Mouse (Mus musculus) stomach, embryonic 16.5 days (tissue): ENCODE measurements around the gene Klrc1. TPM values are rescaled to one million over a fixed set of nuclear protein-coding genes. Genes with fewer than 3 reads are reported as not detected.
A peak's percentile ranks its signal among the peaks of the same experiment; 100 is the strongest.
"Not testable (repeated sequence)": the region's sequence is repeated elsewhere in the genome, so short reads cannot be mapped to it uniquely, and the experiment has no call there.

ENCODE experiments used
- ATAC-seq: fragments of 200-750 bp; cut with Nextera tagmentation; 2 replicates; pipeline ENCODE4 v1.8.0; 2017; ENCODE audit warnings: moderate number of reproducible peaks, moderate TSS enrichment; ENCODE audit not compliant: insufficient read depth, low FRiP score
- H3K27ac ChIP-seq: fragments of 300-500 bp; sonication (generic); 2 replicates; pipeline ENCODE4 v1.5.1; 2014; ENCODE audit warnings: low read length
- H3K27me3 ChIP-seq: fragments of 300-500 bp; sonication (generic); 2 replicates; pipeline ENCODE4 v1.6.1; 2014; ENCODE audit warnings: low read length, control low read depth, mixed read lengths; ENCODE audit not compliant: control insufficient read depth, insufficient read depth
- H3K36me3 ChIP-seq: fragments of 300-500 bp; sonication (generic); 2 replicates; pipeline ENCODE4 v1.6.1; 2014; ENCODE audit warnings: low read length; ENCODE audit not compliant: control insufficient read depth, insufficient read depth
- H3K4me1 ChIP-seq: fragments of 300-500 bp; sonication (generic); 2 replicates; pipeline ENCODE4 v1.6.1; 2014; ENCODE audit warnings: low read length, control low read depth, mixed read lengths; ENCODE audit not compliant: control insufficient read depth, insufficient read depth
- H3K4me2 ChIP-seq: fragments of 300-500 bp; sonication (generic); 2 replicates; pipeline ENCODE4 v1.6.1; 2014; ENCODE audit warnings: low read depth, low read length, mixed read lengths
- H3K4me3 ChIP-seq: fragments of 300-500 bp; sonication (generic); replicated peaks from 2 replicates; pipeline ENCODE4 v1.5.1; 2014; ENCODE audit warnings: mild to moderate bottlenecking, low read length
- H3K9ac ChIP-seq: fragments of 300-500 bp; sonication (generic); 2 replicates; pipeline ENCODE4 v1.6.1; 2014; ENCODE audit warnings: low read length
- H3K9me3 ChIP-seq: fragments of 300-500 bp; sonication (generic); replicated peaks from 2 replicates; pipeline ENCODE4 v1.6.1; 2016; ENCODE audit warnings: low read length, control low read depth; ENCODE audit not compliant: control insufficient read depth
- WGBS: fragments of 180-500 bp; shearing (Covaris S2); extraction: QIAGEN DNeasy Blood & Tissue Kit; methylation state at CpG from one replicate; pipeline ENCODE4 v1.1.7; 2014; 5-methylcytosine and 5-hydroxymethylcytosine counted together
- polyA plus RNA-seq: library from polyadenylated mRNA; unstranded; fragments of >200 nt; fragmentation: Nextera tagmentation; extraction: Ambion mirVana; gene quantifications from 2 replicates; pipeline ENCODE4 v1.2.1, GENCODE M21; 2015

Klrc1 gene
- 0.10 and 0.15 TPM in 2 replicates for polyA plus RNA-seq

- Histone ChIP-seq H3K4me1 (no peaks in the 10 kb centered on the region), H3K4me3 (no peak within 1 kb of the TSS), H3K27me3 (no peaks in the 10 kb centered on the region), H3K9ac (no peak within 1 kb of the TSS), H3K9me3 (no peaks in the 10 kb centered on the region), H3K27ac (no peak within 1 kb of the TSS), H3K4me2 (no peak within 1 kb of the TSS), H3K36me3 (no peaks in the 10 kb centered on the region)
- WGBS, result 80% methylated on average over 3 of the region's 3 CpGs
- no peak for ATAC-seq
These were observed at the start of gene Klrc1 for GRCm38 (mm10) chr6:129678873-129679272. Gene Klrc1 (minus strand): TSS chr6:129678973.

DNA sequence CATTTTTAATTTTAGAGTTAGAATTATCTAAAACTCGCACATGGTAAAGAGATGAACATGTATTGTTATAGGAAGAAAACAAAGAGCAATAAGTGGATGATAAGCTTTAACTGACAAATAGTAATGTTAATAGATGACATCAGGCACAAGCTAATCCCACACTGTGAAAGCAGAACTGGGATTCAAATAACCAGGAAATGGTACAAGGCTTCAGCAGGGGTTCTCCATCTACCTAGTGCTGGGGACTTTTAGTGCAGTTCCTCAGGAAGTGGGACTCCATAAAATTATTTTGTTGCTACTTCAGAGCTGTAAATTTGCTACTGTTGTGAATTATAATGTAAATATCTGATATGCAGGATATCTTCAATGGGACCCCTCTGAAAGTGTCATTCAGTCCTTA is 48.5 kb upstream of the Klrc1 start:
- no peaks in the 10 kb centered on the region for H3K27me3 ChIP-seq
- ATAC-seq, result no peak
- no peak overlapping the region for H3K4me2 ChIP-seq
- no peaks in the 10 kb centered on the region for H3K4me1 ChIP-seq
- H3K27ac ChIP-seq, result no peak overlapping the region
- no peaks in the 10 kb centered on the region for H3K9me3 ChIP-seq
- H3K4me3 ChIP-seq, result no peak overlapping the region
- H3K9ac ChIP-seq, result no peak overlapping the region
- WGBS, result 90% methylated on average over 1 of the region's 1 CpGs
- H3K36me3 ChIP-seq, result no peaks in the 10 kb centered on the region

DNA sequence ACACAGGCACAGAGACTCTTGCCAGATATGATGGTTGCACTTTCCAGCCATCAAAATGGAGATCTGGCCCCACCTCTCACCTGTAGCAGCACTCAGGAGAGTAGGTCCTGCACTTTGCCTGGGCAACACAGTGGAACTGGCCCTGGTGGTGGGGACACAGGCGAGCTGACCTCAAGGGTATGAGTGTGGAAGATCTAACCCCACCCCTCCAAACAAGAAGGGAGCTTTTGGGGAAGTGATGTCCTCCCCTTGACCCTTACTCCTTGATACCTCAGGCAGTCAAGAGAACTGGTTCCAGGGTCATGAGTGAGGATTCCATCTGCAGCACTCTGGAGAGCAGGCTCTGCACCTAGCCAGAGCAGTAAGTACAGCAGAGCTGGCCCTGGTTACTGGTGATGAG is 42.6 kb upstream of the Klrc1 start:
- H3K9ac ChIP-seq, result no peak overlapping the region
- H3K27me3 ChIP-seq, result no peaks in the 10 kb centered on the region
- no peaks in the 10 kb centered on the region for H3K4me1 ChIP-seq
- 46% methylated on average over 1 of the region's 1 CpGs for WGBS
- no peak overlapping the region for H3K27ac ChIP-seq
- no peaks in the 10 kb centered on the region for H3K9me3 ChIP-seq
- H3K4me3 ChIP-seq, result no peak overlapping the region
- no peak overlapping the region for H3K4me2 ChIP-seq
- ATAC-seq, result no peak
- no peaks in the 10 kb centered on the region for H3K36me3 ChIP-seq

- H3K27me3 ChIP-seq, result no peaks in the 10 kb centered on the region
- H3K4me3 ChIP-seq, result no peak overlapping the region
- H3K4me1 ChIP-seq, result no peaks in the 10 kb centered on the region
- no peak overlapping the region for H3K9ac ChIP-seq
- 16% methylated on average over 3 of the region's 3 CpGs for WGBS
- H3K27ac ChIP-seq, result no peak overlapping the region
- H3K4me2 ChIP-seq, result no peak overlapping the region
- H3K9me3 ChIP-seq, result no peaks in the 10 kb centered on the region
- no peak for ATAC-seq
- H3K36me3 ChIP-seq, result no peaks in the 10 kb centered on the region
These were observed 41.7 kb upstream of the Klrc1 start for GRCm38 (mm10) chr6:129720487-129720886.

- Histone ChIP-seq H3K4me2 (no peak within 1 kb of the TSS), H3K4me3 (no peak within 1 kb of the TSS), H3K9ac (no peak within 1 kb of the TSS), H3K36me3 (no peaks in the 10 kb centered on the region), H3K27me3 (no peaks in the 10 kb centered on the region), H3K27ac (no peak within 1 kb of the TSS), H3K4me1 (no peaks in the 10 kb centered on the region), H3K9me3 (no peaks in the 10 kb centered on the region)
- WGBS, result 84% methylated on average over 4 of the region's 4 CpGs
- no peak for ATAC-seq
These were observed 38.3 kb upstream of the Klrc1 start, which contains the start of gene Klri1 for GRCm38 (mm10) chr6:129717032-129717431. Gene Klri1 (minus strand): TSS chr6:129717132.

DNA sequence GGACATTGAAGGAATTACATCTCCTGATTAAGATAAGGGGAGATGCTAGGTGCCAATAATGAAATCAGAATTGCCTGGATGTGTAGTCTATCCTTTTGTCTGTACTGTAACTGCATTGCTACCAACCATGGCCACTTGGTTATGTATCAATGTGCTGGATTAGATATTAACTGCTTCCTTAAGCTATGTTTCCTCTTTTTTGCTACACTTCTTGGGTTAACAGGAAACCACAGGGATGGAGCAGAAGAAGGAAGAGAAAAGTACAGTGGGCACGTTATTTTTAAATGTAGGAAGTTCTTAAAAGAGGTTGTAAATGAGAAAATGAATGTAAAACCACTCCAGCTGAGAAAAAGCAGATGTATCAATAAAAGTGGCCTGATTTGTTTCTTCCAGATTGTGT is 34.8 kb upstream of the Klrc1 start:
- no peak overlapping the region for H3K27ac ChIP-seq
- no peak overlapping the region for H3K4me2 ChIP-seq
- ATAC-seq, result no peak
- H3K27me3 ChIP-seq, result no peaks in the 10 kb centered on the region
- 26% methylated on average over 1 of the region's 1 CpGs for WGBS
- H3K36me3 ChIP-seq, result no peaks in the 10 kb centered on the region
- no peak overlapping the region for H3K4me3 ChIP-seq
- no peaks in the 10 kb centered on the region for H3K9me3 ChIP-seq
- H3K9ac ChIP-seq, result no peak overlapping the region
- no peaks in the 10 kb centered on the region for H3K4me1 ChIP-seq

- not testable (repeated sequence) for H3K4me2 ChIP-seq, H3K27ac ChIP-seq, H3K9ac ChIP-seq, H3K27me3 ChIP-seq, H3K4me3 ChIP-seq, H3K9me3 ChIP-seq, H3K4me1 ChIP-seq, H3K36me3 ChIP-seq, ATAC-seq
- 69% methylated on average over 10 of the region's 10 CpGs for WGBS
These were observed 12.7 kb upstream of the Klrc1 start for GRCm38 (mm10) chr6:129691436-129691835.

GRCm38 (mm10) chr6:129680379-129680778 is 1.6 kb upstream of the Klrc1 start:
- H3K4me1 ChIP-seq, result no peaks in the 10 kb centered on the region
- H3K9ac ChIP-seq, result no peak overlapping the region
- peak; percentile 74; the same call in 1 of the 2 replicates for ATAC-seq
- no peak overlapping the region for H3K4me2 ChIP-seq
- WGBS, result 59% methylated on average over 1 of the region's 1 CpGs
- H3K27me3 ChIP-seq, result no peaks in the 10 kb centered on the region
- H3K9me3 ChIP-seq, result no peaks in the 10 kb centered on the region
- H3K27ac ChIP-seq, result no peak overlapping the region
- no peaks in the 10 kb centered on the region for H3K36me3 ChIP-seq
- H3K4me3 ChIP-seq, result no peak overlapping the region

GRCm38 (mm10) chr6:129661301-129661700 is 17.5 kb downstream of the Klrc1 start:
- ATAC-seq, H3K4me3 ChIP-seq: not testable (repeated sequence)
- no CpG with 5 or more reads among the region's 3 CpGs for WGBS

GRCm38 (mm10) chr6:129660589-129660988 is 18.2 kb downstream of the Klrc1 start, which contains the start of gene Klrc2:
Gene Klrc2 (minus strand): TSS chr6:129660689.
- not testable (repeated sequence) for H3K36me3 ChIP-seq, ATAC-seq, H3K9ac ChIP-seq, H3K27ac ChIP-seq, H3K4me1 ChIP-seq, H3K9me3 ChIP-seq, H3K4me3 ChIP-seq, H3K27me3 ChIP-seq, H3K4me2 ChIP-seq
- WGBS, result 72% methylated on average over 4 of the region's 4 CpGs

More at GRCm38 (mm10) chr6:129661301-129661700, 17.5 kb downstream of the Klrc1 start:
- H3K27ac ChIP-seq, H3K9ac ChIP-seq, H3K36me3 ChIP-seq, H3K9me3 ChIP-seq, H3K4me1 ChIP-seq, H3K4me2 ChIP-seq, H3K27me3 ChIP-seq: not testable (repeated sequence)
